Mouse (Mus musculus): Measurements from ENCODE around the gene Rab3gap2.
A peak's percentile ranks its signal among the peaks of the same experiment; 100 is the strongest.

The Rab3gap2 gene

DNA sequence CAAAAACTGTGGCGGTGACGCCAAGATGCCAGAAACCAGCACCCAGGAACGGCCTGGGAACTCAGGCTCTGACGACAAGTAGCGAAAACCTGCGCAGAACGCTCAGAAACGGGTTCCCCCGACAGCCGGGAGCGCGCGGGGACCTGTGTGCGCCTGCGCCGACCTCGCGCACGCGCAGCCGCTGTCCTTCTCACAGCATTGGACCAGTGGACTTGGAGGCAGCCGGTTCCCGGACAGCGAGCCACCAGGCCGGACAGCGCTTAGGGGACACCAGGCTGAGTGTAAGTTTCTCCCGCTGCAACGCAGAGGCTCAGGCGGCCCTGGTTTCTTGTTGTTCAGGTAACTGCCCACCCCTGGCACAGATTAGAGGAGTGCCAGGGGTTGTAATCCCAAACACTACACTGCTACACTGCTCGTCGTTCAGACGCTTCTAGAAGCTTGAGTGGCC lies 128.1 kb downstream of the Rab3gap2 start, which contains the start of gene Bpnt1:
Bpnt1 (plus strand) TSS at position 167 of the 448 bp plus-strand sequence.
- peak; percentile 95 for DNase-seq (ENCODE audit: low read depth)

DNA sequence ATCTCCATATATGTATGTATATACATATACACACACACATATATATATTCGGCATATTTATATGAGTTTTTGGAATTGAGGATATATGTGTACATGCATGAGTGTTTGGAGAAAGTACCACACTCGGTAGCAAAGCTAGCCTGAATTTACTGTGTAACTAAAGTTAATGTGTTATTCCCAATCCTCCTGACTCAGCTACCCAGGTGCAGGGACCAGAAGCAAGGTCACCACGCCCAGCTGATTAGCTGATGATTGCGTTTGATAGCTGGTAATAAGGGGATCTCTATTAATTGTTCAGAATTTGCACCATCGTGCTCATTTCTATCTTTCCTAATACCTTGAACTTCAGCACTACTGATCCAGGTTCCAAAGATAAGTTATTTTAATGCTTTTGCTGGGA lies 129.7 kb downstream of the Rab3gap2 start:
- DNase-seq (ENCODE audit: low read depth) = no peak

DNA sequence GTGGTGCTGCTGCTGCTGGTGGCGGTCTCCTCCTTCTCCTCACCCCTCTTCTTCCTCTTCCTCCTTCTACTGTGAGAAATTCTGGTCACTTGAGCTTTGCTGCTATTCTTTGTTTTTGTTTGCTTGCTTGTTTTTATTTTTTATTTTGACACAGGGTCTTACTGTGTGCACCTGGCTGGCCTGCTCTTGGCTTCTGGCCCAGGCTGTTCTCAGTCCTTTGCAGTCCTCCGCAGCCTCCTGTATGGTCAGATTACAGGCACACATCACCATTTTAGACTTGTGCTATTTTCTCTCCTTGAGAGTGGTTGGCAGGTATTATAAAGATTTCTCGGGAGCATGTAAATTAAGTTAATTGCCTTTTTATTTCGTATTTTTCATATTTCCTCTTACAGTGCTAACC lies 130.2 kb downstream of the Rab3gap2 start:
- DNase-seq (ENCODE audit: low read depth) = no peak

DNA sequence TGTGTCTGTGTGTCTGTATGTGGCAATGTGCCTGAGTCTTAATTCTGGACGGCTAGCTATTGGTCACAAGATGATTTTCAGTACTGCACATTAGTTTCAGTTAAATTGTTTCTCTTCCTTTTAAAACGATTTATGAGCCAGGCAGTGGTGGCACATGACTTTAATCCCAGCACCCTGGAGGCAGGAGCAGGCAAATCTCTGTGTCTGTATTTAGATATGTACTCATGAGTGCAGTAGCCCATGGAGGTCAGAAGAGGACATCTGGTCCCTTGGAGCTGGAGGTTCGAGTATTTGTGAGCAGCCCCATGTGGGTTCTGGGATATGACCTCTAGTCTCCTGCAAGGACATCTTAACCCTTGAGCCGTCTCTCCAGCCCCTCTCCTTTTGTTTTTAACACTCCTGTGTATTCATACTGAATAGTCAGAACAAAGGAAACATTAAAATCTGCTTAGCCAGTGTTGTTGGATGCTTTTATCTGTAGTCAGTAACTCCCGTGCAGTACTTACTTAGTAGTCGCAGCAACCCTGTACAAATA lies 131.4 kb downstream of the Rab3gap2 start:
- DNase-seq (ENCODE audit: low read depth) = no peak

Data from NIH3T3 (cell line).